Mouse (Mus musculus) kidney, adult 18-20 months (tissue): Measurements from ENCODE around the gene Smlr1.

Experiments
- DNase-seq: peaks from one replicate; pipeline ENCODE4 v3.0.0; 2021

The Smlr1 gene

DNA sequence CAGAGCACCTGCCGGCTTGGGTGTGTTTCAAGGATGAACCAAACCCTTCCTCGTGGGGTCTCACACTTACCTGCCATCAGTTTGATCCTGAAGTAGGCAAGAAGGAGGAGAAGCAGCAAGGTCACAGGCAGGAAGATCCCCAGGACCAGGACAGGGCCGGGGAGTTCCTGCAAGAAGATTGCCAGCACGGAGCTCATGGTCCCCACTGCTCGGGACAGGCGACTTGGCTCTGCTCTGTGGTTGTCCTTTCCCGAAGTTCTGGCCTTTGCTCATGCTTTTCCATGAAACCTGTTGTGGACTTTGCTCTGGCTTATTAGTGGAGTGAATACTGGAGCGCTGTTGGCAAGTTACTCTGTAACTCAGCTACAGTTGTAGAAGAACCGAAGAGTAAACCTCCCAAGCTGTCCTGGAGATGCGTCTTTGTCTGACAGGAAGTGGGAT is at the start of gene Smlr1:
TSS of gene Smlr1 (minus strand) at position 377 of the 441 bp plus-strand sequence.
- peak; percentile 69 for DNase-seq

GRCm38 (mm10) chr10:25584899-25585298 is 48.8 kb upstream of the Smlr1 start:
- DNase-seq = no peak

GRCm38 (mm10) chr10:25580066-25580465 is 44.0 kb upstream of the Smlr1 start:
- DNase-seq = no peak

DNA sequence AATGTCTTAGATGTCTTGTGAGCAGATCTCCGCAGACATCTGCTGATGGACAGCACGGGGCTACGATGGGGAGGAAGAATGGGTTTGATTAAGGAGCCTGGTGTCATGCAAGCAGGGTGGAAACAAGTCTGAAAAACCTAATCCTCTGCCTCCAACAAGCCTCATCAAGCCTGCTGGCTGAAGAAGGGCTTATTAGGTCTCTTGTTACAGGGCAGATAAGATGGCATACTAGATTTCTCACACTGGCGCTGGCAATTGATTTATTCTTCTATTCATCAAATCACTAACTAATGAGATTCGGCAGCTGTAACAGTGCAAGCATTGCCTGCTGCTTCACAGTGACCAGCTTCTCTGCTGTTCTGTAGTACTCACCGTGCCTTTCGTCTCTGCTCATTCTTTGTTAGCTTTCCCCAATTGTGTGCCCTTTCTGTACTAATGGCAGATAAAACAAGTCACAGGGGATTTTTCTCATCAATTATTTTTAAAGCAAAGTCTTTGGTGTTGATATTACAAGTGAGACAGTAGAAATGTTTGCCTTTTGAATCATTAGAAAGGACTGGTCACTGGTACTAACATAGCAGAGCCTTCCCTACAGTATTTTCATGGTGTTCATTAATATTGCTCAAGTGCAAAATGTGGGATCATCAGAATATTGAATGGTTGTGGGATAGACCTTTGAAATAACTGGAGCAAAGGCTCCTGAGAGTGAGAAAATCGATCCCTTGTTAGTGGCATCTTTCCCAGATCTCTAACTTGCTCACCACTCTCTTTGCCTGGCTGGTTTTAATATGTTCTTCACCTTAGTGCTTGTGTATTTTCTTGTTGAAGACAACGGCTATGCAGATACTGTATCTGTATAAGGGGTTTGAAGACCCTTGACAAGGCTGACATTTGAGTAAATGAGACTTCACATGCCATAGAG is 35.5 kb upstream of the Smlr1 start:
- no peak for DNase-seq

DNA sequence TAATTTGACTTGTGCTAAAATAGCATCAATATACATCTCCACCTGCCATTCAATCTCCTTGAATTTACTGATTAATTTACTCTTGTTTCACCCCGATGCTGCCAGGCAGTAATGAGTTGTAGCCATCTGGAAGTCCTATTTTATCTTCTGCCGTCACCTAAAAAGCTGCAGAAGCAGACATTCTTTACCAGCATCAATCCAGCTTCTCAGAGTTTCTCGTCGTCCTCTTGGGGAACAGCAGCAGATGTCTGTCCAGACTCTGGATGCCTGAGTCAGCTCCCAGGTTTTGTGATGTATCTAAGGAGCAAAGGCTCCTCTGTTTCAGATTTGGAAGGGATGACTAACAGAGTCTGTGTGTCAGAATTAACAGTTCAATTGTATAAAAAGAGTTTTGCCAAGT is 16.9 kb upstream of the Smlr1 start:
- no peak for DNase-seq

DNA sequence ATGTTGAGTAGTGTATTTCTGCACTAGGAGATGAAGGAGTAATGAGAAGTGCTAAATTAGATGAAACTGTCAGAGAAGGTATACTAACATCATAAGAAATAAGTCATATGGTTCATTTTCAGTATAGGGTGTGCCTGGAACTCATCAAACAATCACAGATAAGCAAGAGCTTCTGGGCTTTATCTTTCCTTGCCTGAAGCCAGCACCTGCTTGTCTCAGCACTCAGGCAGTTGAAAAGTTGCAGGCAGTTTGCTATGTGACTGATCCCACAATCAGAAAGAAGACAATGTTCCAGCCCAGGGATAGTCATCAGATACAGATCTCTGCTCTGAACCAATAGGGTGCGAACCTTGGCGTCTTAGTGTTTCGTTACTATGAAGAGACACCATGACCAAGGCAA is 5.0 kb upstream of the Smlr1 start:
- no peak for DNase-seq

- DNase-seq = no peak
Observed at GRCm38 (mm10) chr10:25539771-25540168, 3.7 kb upstream of the Smlr1 start.

- no peak for DNase-seq
Observed at GRCm38 (mm10) chr10:25539146-25539770, 3.2 kb upstream of the Smlr1 start.

DNA sequence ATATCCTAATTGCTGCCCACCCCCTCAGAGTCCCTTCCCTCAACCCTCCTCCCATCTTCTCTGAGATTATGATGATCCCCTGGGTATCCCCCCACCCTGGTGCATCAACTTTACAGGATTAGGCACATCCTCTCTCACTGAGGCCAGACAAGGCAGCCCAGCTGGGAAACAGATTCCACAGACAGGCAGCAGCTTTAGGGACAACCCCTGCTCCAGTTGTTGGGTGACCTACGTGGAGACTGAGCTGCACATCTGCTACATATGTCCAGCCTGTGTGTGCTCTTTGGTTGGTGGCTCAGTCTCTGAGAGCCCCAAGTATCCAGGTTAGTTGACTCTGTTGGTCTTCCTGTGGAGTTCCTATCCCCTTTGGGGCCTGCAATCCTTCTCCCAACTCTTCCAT is 2.7 kb upstream of the Smlr1 start:
- DNase-seq = no peak

GRCm38 (mm10) chr10:25536621-25537020 is 554 bp upstream of the Smlr1 start:
- DNase-seq = no peak

DNA sequence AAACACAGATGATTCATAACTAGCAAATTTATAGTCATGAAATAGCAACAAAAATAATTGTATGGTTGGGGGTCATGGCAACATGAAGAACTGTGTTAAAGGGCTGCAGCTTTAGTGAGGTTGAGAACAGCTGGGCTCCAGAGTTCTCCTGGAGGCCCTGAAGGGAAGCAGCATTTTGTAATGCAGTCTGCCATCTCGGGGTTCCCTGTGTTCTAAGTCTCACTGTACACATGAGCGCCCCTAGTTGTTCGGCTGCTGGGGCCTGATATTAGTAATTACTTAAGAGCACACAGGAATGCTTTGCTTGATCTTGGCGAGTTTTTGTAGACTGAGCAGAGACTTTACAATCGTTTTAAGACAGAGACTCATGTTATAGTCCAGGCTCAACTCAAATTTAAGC is 1.6 kb downstream of the Smlr1 start:
- DNase-seq = no peak

- DNase-seq = no peak
Observed at GRCm38 (mm10) chr10:25533513-25534246, 2.4 kb downstream of the Smlr1 start.

DNA sequence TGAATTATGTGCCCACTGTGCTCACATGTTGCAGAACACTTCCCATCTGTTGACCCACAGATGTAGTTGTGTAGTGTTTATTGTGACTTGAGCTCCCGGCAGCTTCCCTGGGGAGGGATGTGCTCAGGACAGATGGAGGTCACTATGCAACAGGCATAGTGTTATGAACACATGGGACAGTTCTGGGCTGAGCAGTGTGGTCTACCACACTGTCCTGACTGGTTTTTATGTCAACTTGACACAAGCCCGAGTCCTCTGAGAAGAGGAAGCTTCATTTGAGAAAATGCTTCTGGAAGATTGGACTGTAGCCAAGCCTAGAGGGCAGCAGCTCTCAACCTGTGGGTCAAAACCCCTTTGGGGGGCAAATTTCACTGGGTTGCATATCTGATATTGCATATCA is 3.0 kb downstream of the Smlr1 start:
- DNase-seq = no peak

- no peak for DNase-seq
Observed at GRCm38 (mm10) chr10:25531335-25531734, 4.7 kb downstream of the Smlr1 start.

DNA sequence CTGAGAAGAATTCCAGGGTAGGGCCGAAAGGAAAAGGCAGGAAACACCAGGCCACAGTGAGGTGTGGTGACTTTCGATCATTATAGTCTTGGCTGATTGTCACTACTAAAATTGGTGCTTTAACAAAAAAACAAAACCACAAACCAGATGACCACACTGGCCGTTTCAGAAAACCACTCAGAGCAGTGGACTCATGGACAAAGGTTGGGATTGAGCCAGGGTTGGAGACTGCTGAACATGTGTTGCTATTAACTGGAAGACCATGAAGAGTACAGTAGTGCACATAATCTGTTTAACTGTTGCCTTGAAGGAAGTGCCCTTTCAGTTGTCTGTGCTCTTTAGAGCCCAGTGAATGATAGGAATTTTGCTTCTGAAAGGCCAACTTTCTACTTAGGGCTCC is 8.9 kb downstream of the Smlr1 start:
- no peak for DNase-seq

DNA sequence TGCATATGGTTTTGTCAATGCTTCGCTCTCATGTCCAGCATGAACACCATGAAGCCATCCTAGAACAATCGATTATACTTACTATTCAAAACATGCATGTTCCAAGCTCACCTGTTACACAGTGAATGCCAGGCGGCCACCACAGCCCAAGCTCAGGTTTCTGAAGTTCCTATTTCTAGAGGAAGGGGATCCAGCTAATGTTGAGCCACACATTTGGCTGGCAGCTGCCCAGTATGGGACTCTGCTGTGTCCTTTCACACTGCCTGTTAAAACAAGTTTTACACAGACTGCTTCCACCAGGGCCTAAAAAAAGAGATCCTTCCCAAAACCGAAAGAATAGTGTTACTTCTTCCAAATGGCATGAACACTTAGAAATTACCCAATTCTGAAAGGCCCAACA is 9.4 kb downstream of the Smlr1 start:
- DNase-seq = no peak

GRCm38 (mm10) chr10:25526156-25526555 is 9.9 kb downstream of the Smlr1 start:
- no peak for DNase-seq

GRCm38 (mm10) chr10:25523727-25524126 is 12.3 kb downstream of the Smlr1 start:
- no peak for DNase-seq

DNA sequence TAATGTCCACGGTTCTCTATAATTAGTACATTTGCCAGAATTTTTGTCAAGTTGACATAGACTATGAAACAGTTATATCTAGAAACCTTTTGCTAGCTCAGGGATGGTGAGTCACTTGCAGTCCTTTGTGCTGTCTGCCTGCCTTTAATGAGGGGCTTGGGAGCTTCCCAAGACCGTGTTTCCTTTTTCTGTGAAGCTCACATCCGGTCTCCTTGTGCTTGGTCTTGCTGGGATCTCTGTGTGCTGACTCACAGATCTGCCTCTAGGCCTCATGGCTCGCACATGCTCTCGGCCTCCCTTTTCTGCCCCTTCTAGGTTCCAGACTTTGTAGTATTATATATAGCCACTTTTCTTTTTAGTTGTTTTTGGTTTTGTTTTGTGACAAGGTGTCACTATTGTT is 15.6 kb downstream of the Smlr1 start:
- no peak for DNase-seq

DNA sequence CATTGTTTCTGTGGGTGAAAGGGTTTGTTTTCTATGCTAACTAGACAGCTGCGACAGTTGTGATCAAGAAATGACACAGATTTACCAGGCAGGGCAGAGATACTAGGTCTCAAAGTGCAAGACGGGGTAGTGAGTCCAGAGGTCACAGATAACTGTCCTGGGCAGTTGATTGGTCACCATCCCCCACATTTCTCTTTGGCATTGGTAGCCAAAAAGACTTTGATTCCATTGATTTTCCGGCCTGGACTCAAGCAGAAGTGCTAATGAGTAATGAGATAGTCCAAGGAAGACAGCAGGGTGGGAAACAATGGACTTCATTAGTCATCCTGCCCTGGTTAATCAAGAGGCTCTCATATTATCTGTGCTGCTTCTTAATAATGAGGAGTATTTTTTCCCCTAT is 16.1 kb downstream of the Smlr1 start:
- DNase-seq = no peak

DNA sequence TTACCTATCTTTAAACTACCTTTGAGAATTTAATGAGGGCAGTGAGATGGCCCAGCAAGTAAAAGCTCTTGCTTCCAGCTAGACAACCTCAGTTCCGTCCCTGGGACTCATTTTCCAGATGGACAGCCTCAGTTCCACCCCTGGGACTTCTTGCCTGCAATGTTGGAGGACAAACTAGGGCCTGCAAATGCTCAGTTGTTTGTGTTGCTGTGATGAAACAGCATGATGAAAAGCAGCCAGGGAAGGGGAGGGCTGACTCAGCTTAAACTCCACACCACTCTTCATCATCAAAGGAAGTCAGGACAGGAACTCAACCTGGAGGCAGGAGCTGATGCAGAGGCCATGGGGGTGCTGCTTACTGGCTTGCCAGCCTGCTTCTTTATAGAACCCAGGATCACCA is 22.2 kb downstream of the Smlr1 start:
- DNase-seq = no peak

DNA sequence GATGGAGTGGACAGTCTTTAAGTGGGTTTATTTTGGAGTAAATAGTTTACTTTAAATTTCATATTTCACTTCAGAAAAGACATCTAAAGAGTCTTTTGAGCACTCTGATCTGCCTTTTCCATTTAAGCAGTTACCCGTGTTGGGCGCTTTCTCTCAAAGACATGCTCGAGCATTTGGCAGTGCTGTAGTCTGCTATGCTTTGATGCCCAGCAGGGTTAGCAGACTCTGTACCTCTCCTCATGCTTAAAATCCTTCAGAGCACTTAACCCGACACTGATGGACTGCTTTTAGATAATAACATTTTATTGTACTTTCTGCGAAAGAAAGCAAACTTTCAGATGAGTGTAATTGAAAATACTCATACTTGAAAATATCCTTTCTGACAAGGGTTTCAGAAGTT is 32.8 kb downstream of the Smlr1 start:
- DNase-seq = no peak

DNA sequence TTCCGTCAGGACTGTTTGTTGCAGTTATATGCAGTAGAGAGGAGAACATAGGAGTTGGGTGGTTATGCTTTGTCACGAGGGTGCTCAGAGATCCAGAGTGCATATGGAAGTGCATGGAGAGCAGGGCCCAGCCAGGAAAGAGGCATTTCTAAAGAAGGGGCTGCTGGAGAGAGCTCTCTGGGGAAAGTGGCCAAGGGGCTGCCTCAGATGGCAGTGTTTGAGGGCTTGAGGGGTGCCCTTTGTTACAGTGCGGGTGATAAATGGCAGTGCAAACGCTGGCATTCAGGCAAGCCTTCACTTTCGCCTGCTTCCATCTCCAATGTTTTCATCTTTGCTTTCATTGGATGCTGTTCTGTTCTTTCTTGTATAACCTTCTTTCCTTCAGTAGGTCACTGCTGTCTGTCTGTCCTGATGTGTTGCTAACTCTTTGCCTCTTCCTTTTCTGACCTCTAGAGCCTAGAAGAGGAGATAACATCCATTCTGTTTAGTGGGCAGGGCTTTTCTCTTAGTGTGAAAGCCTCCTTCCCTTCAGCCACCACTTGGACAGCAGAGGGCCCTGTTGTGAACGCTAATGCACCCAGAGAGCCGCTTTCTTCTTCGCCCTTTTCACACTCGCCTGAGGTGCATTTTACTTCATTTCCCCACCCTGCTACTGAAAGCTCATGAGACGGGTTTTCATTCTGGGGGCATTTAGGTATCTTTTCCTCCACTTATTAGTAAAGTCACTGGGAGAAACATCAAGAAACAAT is 36.6 kb downstream of the Smlr1 start:
- no peak for DNase-seq
